ENCODE assay signal across 8 mouse cellular contexts in the genomic region with DNA sequence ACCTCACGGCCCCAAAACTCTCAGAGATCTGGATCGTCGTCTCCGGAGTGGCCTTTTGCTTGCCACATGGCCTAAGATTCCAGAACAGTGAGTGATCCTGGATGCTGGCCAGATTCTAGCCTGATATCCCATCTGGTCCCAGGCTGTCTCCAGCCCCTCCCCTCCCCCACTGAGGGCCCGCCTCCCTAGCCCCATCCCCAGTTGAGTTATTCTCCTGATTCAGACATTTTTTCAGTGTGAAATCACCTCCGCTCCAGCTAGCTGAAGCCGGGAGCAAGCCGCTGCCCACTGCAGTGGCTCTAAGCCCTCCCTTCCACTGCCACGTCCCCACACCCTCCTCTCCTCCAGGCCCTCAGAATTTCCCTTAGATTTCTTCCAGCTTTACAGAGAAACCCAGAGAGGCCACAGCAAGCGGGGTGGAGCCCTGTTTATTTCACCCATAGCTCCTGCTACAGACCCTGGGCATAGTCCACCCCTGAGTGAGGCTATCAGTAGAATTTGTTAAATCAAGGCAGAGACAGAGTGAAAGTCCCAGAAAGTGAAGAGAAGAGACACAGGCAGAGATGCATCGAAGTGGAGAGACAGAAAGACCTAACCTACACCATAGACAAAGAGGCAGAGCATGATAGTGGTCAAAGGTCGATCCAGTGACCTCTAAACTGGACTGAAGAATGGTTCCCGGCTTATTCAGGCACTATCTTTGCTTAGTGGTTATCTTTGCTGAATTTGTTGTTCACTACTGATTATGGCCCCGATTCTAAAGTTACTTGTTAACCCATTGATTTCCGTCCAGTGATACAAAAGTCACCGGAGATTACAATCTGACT. TPM values are rescaled to one million over a fixed set of nuclear protein-coding genes. Genes with fewer than 3 reads are reported as not detected.
DNase-seq lines count a peak whose midpoint lies in the region; ATAC-seq and TF ChIP-seq lines count a peak whose summit lies in the region.

No protein-coding gene starts in this region.

- TF ChIP-seq CTCF in C2C12 (IDR thresholded peaks at IDR 0.05; ENCODE audit: control insufficient read depth, insufficient read depth, insufficient read length) = no peak
- TF ChIP-seq CTCF in brain, embryonic 14.5 days (IDR thresholded peaks at IDR 0.05; ENCODE audit: borderline replicate concordance, extremely low read depth, insufficient read depth, insufficient read length) = no peak

- H3K9me3 ChIP-seq in forebrain, embryonic 13.5 days (replicated peaks) = no peaks in the 10 kb centered on the region
- H3K9me3 ChIP-seq in limb, embryonic 12.5 days = no peaks in the 10 kb centered on the region
- H3K9me3 ChIP-seq in midbrain, embryonic 15.5 days = no peaks in the 10 kb centered on the region

- H3K4me3 ChIP-seq in C2C12 (ENCODE audit: insufficient read depth, poor library complexity, severe bottlenecking) = no peak overlapping the region
- no peak overlapping the region for H3K4me3 ChIP-seq in forebrain, embryonic 13.5 days
- no peak overlapping the region for H3K4me3 ChIP-seq in limb, embryonic 12.5 days (replicated peaks)
- no peak overlapping the region for H3K4me3 ChIP-seq in midbrain, embryonic 15.5 days

- peak overlapping the region; percentile 72 for H3ac ChIP-seq in C2C12 (ENCODE audit: control insufficient read depth, insufficient read length, low read depth)

- H3K9ac ChIP-seq in forebrain, embryonic 13.5 days = no peak overlapping the region
- peak overlapping the region; percentile 19; the same call in 1 of the 2 replicates for H3K9ac ChIP-seq in limb, embryonic 12.5 days (replicated peaks)
- no peak overlapping the region for H3K9ac ChIP-seq in midbrain, embryonic 15.5 days

- TF ChIP-seq POLR2A in brain, embryonic 14.5 days (IDR thresholded peaks at IDR 0.05; ENCODE audit: borderline replicate concordance, extremely low read depth, insufficient read depth, insufficient read length, poor library complexity, severe bottlenecking) = no peak

- H3K79me3 ChIP-seq in C2C12 (ENCODE audit: low read depth) = no peaks in the 10 kb centered on the region

- ATAC-seq in forebrain, embryonic 13.5 days = peak; percentile 81
- ATAC-seq in limb, embryonic 12.5 days (ENCODE audit: insufficient number of reproducible peaks, insufficient read depth, low FRiP score, low TSS enrichment, low read depth) = peak; percentile 85
- ATAC-seq in midbrain, embryonic 15.5 days (replicated peaks) = peak; percentile 24; the same call in 1 of the 2 replicates

- intact Hi-C loops in heart, postnatal 36 days (cut with DNase I) = loop anchor here (2.0 kb wide), 1 partner anchor 16 kb away; no protein-coding TSS in a partner anchor

- peaks cover 25% of the 10 kb centered on the region for H3K4me1 ChIP-seq in forebrain, embryonic 13.5 days
- H3K4me1 ChIP-seq in limb, embryonic 12.5 days (replicated peaks) = peaks cover 40% of the 10 kb centered on the region
- H3K4me1 ChIP-seq in midbrain, embryonic 15.5 days = peaks cover 22% of the 10 kb centered on the region

- H3K36me3 ChIP-seq in C2C12 (ENCODE audit: control insufficient read depth, insufficient read depth) = no peaks in the 10 kb centered on the region
- H3K36me3 ChIP-seq in forebrain, embryonic 13.5 days (ENCODE audit: poor library complexity, severe bottlenecking) = no peaks in the 10 kb centered on the region
- no peaks in the 10 kb centered on the region for H3K36me3 ChIP-seq in limb, embryonic 12.5 days
- no peaks in the 10 kb centered on the region for H3K36me3 ChIP-seq in midbrain, embryonic 15.5 days (replicated peaks)

- H3K27me3 ChIP-seq in C2C12 (ENCODE audit: control insufficient read depth, insufficient read depth, insufficient read length) = no peaks in the 10 kb centered on the region
- H3K27me3 ChIP-seq in forebrain, embryonic 13.5 days = no peaks in the 10 kb centered on the region
- no peaks in the 10 kb centered on the region for H3K27me3 ChIP-seq in limb, embryonic 12.5 days
- no peaks in the 10 kb centered on the region for H3K27me3 ChIP-seq in midbrain, embryonic 15.5 days (replicated peaks)

- H3K4me2 ChIP-seq in forebrain, embryonic 13.5 days = peak overlapping the region; percentile 19
- H3K4me2 ChIP-seq in limb, embryonic 12.5 days = peak overlapping the region; percentile 25
- no peak overlapping the region for H3K4me2 ChIP-seq in midbrain, embryonic 15.5 days

- H3K27ac ChIP-seq in forebrain, embryonic 13.5 days = peak overlapping the region; percentile 49; the same call in 1 of the 2 replicates
- H3K27ac ChIP-seq in limb, embryonic 12.5 days = peak overlapping the region; percentile 95
- peak overlapping the region; percentile 27 for H3K27ac ChIP-seq in midbrain, embryonic 15.5 days

- DNase-seq in brain, embryonic 14.5 days (ENCODE audit: low read depth) = peak; percentile 91
- peak; percentile 83 to 84 for DNase-seq in heart, postnatal 36 days
- peak; percentile 96 for DNase-seq in yolk sac, embryonic 10.5 days (ENCODE audit: low spot score)
- no peak for DNase-seq in natural killer cell, adult 2 months (ENCODE audit: low spot score in 2 of 2)

- H3K79me2 ChIP-seq in C2C12 (ENCODE audit: control insufficient read depth, insufficient read depth) = no peaks in the 10 kb centered on the region

- 34% methylated on average over 16 of the region's 16 CpGs for WGBS in forebrain, embryonic 13.5 days
- 39% methylated on average over 16 of the region's 16 CpGs for WGBS in limb, embryonic 12.5 days
- 37% methylated on average over 16 of the region's 16 CpGs for WGBS in midbrain, embryonic 15.5 days

TF ChIP-seq in C2C12, 6 proteins besides CTCF, POLR2A, EP300 and RAD21:
- peak; percentile 82 for TF ChIP-seq USF1 (IDR thresholded peaks at IDR 0.05; ENCODE audit: low read depth)
- TF ChIP-seq FOSL1 (IDR thresholded peaks at IDR 0.05; ENCODE audit: insufficient read depth, low read length, poor library complexity, severe bottlenecking) = peak; percentile 6
- peak; percentile 10 for TF ChIP-seq MYOD1 (IDR thresholded peaks at IDR 0.05; ENCODE audit: control insufficient read depth, insufficient read length, low read depth)
- peak; percentile 26 for TF ChIP-seq CEBPB (IDR thresholded peaks at IDR 0.05; ENCODE audit: low read depth)
- TF ChIP-seq MYOG (IDR thresholded peaks at IDR 0.05; ENCODE audit: control insufficient read depth, extremely low read depth, insufficient read length) = no peak
- TF ChIP-seq MAX (IDR thresholded peaks at IDR 0.05) = peak; percentile 91
TF ChIP-seq in C2C12: peak in this region for 5.

RNA-seq across cellular contexts. Expression of a gene that starts 5.4 kb away (rescaled TPM):
- 632 TPM for polyA plus RNA-seq in C2C12 (2012; fragmentation: generic; extraction: Trizol)
- polyA plus RNA-seq in brain, embryonic 14.5 days (2012; rRNA removed) = 340 and 497 TPM in 2 replicates
- polyA plus RNA-seq in forebrain, embryonic 13.5 days (2015; fragmentation: Nextera tagmentation; extraction: Ambion mirVana) = 273 and 289 TPM in 2 replicates
- total RNA-seq in heart, postnatal 36 days (2021) = 100 to 1,000 TPM; 645 to 801 TPM
- polyA plus RNA-seq in limb, embryonic 12.5 days (2016; fragmentation: Nextera tagmentation; extraction: Ambion mirVana) = 444 and 488 TPM in 2 replicates
- polyA plus RNA-seq in midbrain, embryonic 15.5 days (2015; fragmentation: Nextera tagmentation; extraction: Ambion mirVana) = 482 and 547 TPM in 2 replicates

RNA-seq across cellular contexts. Expression of a gene that starts 32.6 kb away (rescaled TPM):
- 365 TPM for polyA plus RNA-seq in C2C12 (2012; fragmentation: generic; extraction: Trizol)
- polyA plus RNA-seq in brain, embryonic 14.5 days (2012; rRNA removed) = 179 and 207 TPM in 2 replicates
- 260 and 278 TPM in 2 replicates for polyA plus RNA-seq in forebrain, embryonic 13.5 days (2015; fragmentation: Nextera tagmentation; extraction: Ambion mirVana)
- 100 to 1,000 TPM; 117 to 124 TPM for total RNA-seq in heart, postnatal 36 days (2021)
- 264 and 265 TPM in 2 replicates for polyA plus RNA-seq in limb, embryonic 12.5 days (2016; fragmentation: Nextera tagmentation; extraction: Ambion mirVana)
- polyA plus RNA-seq in midbrain, embryonic 15.5 days (2015; fragmentation: Nextera tagmentation; extraction: Ambion mirVana) = 225 and 229 TPM in 2 replicates

RNA-seq across cellular contexts. Expression of a gene that starts 41.1 kb away (rescaled TPM):
- polyA plus RNA-seq in C2C12 (2012; fragmentation: generic; extraction: Trizol) = 82.5 TPM
- polyA plus RNA-seq in brain, embryonic 14.5 days (2012; rRNA removed) = 63.1 and 63.7 TPM in 2 replicates
- 182 and 199 TPM in 2 replicates for polyA plus RNA-seq in forebrain, embryonic 13.5 days (2015; fragmentation: Nextera tagmentation; extraction: Ambion mirVana)
- total RNA-seq in heart, postnatal 36 days (2021) = 10 to 100 TPM; 38.8 to 39.0 TPM
- polyA plus RNA-seq in limb, embryonic 12.5 days (2016; fragmentation: Nextera tagmentation; extraction: Ambion mirVana) = 246 and 248 TPM in 2 replicates
- 104 and 105 TPM in 2 replicates for polyA plus RNA-seq in midbrain, embryonic 15.5 days (2015; fragmentation: Nextera tagmentation; extraction: Ambion mirVana)

Comparison
In these comparisons a context has a peak if more than half of its experiments do, and no peak if none do; other contexts are left out.
1. DNase-seq: peak in brain, embryonic 14.5 days (single experiment), heart, postnatal 36 days (2 of 2) and yolk sac, embryonic 10.5 days (single experiment); none in natural killer cell, adult 2 months (0 of 2).
2. ATAC-seq: peak in every context shown above with its lines; median percentile 85 in limb, embryonic 12.5 days; 81 in forebrain, embryonic 13.5 days; 24 in midbrain, embryonic 15.5 days.
3. H3K27ac ChIP-seq: peak in every context shown above with its lines; median percentile 95 in limb, embryonic 12.5 days; 49 in forebrain, embryonic 13.5 days; 27 in midbrain, embryonic 15.5 days.